Mouse (Mus musculus): ENCODE measurements around the gene AU040320.

The AU040320 gene

GRCm38 (mm10) chr4:126753268-126754230 is at the start of gene AU040320, which contains the start of gene Ncdn:
TSS of gene AU040320 (plus strand) at chr4:126753544.
TSS of gene Ncdn (minus strand) at chr4:126753438.
- no peak for DNase-seq (ENCODE audit: extremely low read depth, low read depth, low spot score)

- no peak for DNase-seq (ENCODE audit: extremely low read depth, low read depth, low spot score)
These were observed 46.5 kb upstream of the AU040320 start for GRCm38 (mm10) chr4:126706630-126707438.

- DNase-seq (ENCODE audit: extremely low read depth, low read depth, low spot score): no peak
These were observed 45.9 kb upstream of the AU040320 start for GRCm38 (mm10) chr4:126707439-126707826.

- DNase-seq (ENCODE audit: extremely low read depth, low read depth, low spot score): no peak
These were observed 21.2 kb upstream of the AU040320 start for GRCm38 (mm10) chr4:126732111-126732510.

- DNase-seq (ENCODE audit: extremely low read depth, low read depth, low spot score): no peak
These were observed 20.6 kb upstream of the AU040320 start for GRCm38 (mm10) chr4:126732531-126733380.

GRCm38 (mm10) chr4:126734001-126734603 is 19.2 kb upstream of the AU040320 start:
- DNase-seq (ENCODE audit: extremely low read depth, low read depth, low spot score): no peak

GRCm38 (mm10) chr4:126734700-126735381 is 18.5 kb upstream of the AU040320 start:
- DNase-seq (ENCODE audit: extremely low read depth, low read depth, low spot score): no peak

GRCm38 (mm10) chr4:126735382-126736000 is 17.9 kb upstream of the AU040320 start:
- DNase-seq (ENCODE audit: extremely low read depth, low read depth, low spot score): no peak

GRCm38 (mm10) chr4:126736001-126736414 is 17.3 kb upstream of the AU040320 start, which contains the start of gene Tfap2e:
TSS of gene Tfap2e (minus strand) at chr4:126736240.
- DNase-seq (ENCODE audit: extremely low read depth, low read depth, low spot score): no peak

- no peak for DNase-seq (ENCODE audit: extremely low read depth, low read depth, low spot score)
These were observed 13.2 kb upstream of the AU040320 start for GRCm38 (mm10) chr4:126739966-126740676.

GRCm38 (mm10) chr4:126741448-126741847 is 11.9 kb upstream of the AU040320 start:
- no peak for DNase-seq (ENCODE audit: extremely low read depth, low read depth, low spot score)

GRCm38 (mm10) chr4:126742976-126743375 is 10.4 kb upstream of the AU040320 start:
- no peak for DNase-seq (ENCODE audit: extremely low read depth, low read depth, low spot score)

GRCm38 (mm10) chr4:126743713-126744112 is 9.6 kb upstream of the AU040320 start:
- DNase-seq (ENCODE audit: extremely low read depth, low read depth, low spot score): no peak

GRCm38 (mm10) chr4:126744831-126745230 is 8.5 kb upstream of the AU040320 start:
- no peak for DNase-seq (ENCODE audit: extremely low read depth, low read depth, low spot score)

GRCm38 (mm10) chr4:126745506-126746193 is 7.7 kb upstream of the AU040320 start:
- DNase-seq (ENCODE audit: extremely low read depth, low read depth, low spot score): no peak

- DNase-seq (ENCODE audit: extremely low read depth, low read depth, low spot score): no peak
These were observed 7.0 kb upstream of the AU040320 start for GRCm38 (mm10) chr4:126746194-126746840.

GRCm38 (mm10) chr4:126748381-126748780 is 5.0 kb upstream of the AU040320 start:
- no peak for DNase-seq (ENCODE audit: extremely low read depth, low read depth, low spot score)

All from fat pad, adult 2 months (tissue).